Mouse (Mus musculus): ENCODE measurements around the gene Nemp2. TPM values are rescaled to one million over a fixed set of nuclear protein-coding genes. Genes with fewer than 3 reads are reported as not detected.

Nemp2 gene
- polyA plus RNA-seq, 1 experiment from 2014 or later: 11.2 TPM

DNA sequence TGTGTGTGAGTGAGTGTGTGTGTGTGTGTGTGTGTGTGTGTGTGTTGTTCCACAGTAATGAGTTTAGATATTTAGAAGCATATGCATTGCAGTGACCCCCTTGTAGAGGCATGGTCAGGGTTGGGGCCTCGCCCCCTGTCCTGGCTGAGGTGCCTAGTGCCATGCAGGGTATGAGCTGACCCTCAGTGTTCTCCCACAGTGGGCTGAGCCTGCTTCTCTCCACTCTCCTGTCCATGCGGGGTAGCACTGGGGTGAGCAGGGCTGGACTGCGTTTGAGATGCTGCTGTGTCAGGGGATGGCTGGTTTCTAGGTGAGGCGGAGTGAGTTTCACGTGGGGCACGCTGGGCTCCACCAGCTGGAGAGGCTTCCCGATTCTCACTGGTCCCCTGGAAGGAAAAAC is 27.7 kb downstream of the Nemp2 start:
- Histone ChIP-seq H3K4me3 (ENCODE audit: low read depth, low read length) (no peak overlapping the region), H3K9me3 (replicated peaks; ENCODE audit: control insufficient read depth, low read length) (no peaks in the 10 kb centered on the region), H3K27me3 (ENCODE audit: control insufficient read depth, insufficient read depth, low read length) (no peaks in the 10 kb centered on the region), H3K9ac (replicated peaks; ENCODE audit: low read length) (no peak overlapping the region), H3K27ac (replicated peaks; ENCODE audit: low read depth, low read length) (no peak overlapping the region), H3K36me3 (replicated peaks; ENCODE audit: control insufficient read depth, insufficient read depth, low read depth, low read length) (no peaks in the 10 kb centered on the region), H3K4me1 (ENCODE audit: control insufficient read depth, insufficient read depth, low read length) (no peaks in the 10 kb centered on the region), H3K4me2 (ENCODE audit: low read depth, low read length) (no peak overlapping the region)
- ATAC-seq (replicated peaks; ENCODE audit: insufficient number of reproducible peaks, low FRiP score, low TSS enrichment, low read depth) (no peak; the same call in 1 of the 2 replicates), DNase-seq (ENCODE audit: low spot score) (no peak)
- WGBS: 89% methylated on average over 7 of the region's 7 CpGs

DNA sequence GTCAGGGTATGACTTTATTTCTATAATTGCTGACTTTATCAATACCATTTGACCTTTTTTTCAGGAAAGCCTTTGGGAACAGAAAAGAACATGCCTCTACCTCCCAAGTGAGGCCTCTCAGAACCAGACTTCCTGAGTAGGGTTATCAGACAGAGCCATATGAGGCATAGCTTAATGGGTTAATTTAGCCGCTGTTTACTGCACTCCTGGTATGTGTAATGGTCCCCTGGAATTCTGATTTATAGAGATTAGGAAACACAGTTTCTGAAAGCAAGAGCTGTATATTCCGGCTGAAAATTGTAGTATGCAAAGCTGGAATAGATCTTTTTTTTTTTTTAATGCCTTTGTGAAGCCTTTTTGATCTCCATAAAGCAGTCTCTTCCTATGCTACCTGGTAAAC is 29.8 kb downstream of the Nemp2 start:
- Histone ChIP-seq H3K4me1 (ENCODE audit: control insufficient read depth, insufficient read depth, low read length) (no peaks in the 10 kb centered on the region), H3K4me2 (ENCODE audit: low read depth, low read length) (no peak overlapping the region), H3K27me3 (ENCODE audit: control insufficient read depth, insufficient read depth, low read length) (no peaks in the 10 kb centered on the region), H3K36me3 (replicated peaks; ENCODE audit: control insufficient read depth, insufficient read depth, low read depth, low read length) (no peaks in the 10 kb centered on the region), H3K9me3 (replicated peaks; ENCODE audit: control insufficient read depth, low read length) (no peaks in the 10 kb centered on the region), H3K27ac (replicated peaks; ENCODE audit: low read depth, low read length) (no peak overlapping the region), H3K4me3 (ENCODE audit: low read depth, low read length) (no peak overlapping the region), H3K9ac (replicated peaks; ENCODE audit: low read length) (no peak overlapping the region)
- ATAC-seq (replicated peaks; ENCODE audit: insufficient number of reproducible peaks, low FRiP score, low TSS enrichment, low read depth) (no peak), DNase-seq (ENCODE audit: low spot score) (no peak)
- WGBS: 70% methylated on average over 2 of the region's 2 CpGs

DNA sequence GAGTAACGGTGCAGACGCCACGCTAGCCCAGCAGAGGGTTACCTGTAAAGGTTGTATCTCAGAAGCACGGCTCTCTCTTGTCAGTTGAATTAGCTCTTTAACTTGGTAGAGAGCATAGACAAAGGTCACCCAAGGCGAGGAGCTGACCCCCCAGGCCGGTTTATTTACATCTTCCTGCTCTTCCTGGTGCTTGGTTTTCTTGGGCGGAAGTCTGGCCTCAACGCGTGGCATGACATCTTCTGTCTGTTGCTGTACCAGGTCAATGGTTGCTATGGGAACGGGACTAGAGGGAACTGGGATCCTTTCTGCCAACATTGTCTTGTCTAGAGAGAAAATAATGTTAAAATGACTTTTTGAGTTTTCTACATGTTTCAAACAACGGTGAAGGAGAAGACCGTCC is 30.3 kb downstream of the Nemp2 start:
- H3K27me3 ChIP-seq (ENCODE audit: control insufficient read depth, insufficient read depth, low read length): no peaks in the 10 kb centered on the region
- no peak overlapping the region for H3K9ac ChIP-seq (replicated peaks; ENCODE audit: low read length)
- H3K4me3 ChIP-seq (ENCODE audit: low read depth, low read length): no peak overlapping the region
- WGBS: 82% methylated on average over 12 of the region's 12 CpGs
- ATAC-seq (replicated peaks; ENCODE audit: insufficient number of reproducible peaks, low FRiP score, low TSS enrichment, low read depth) (no peak), DNase-seq (ENCODE audit: low spot score) (no peak)
- H3K9me3 ChIP-seq (replicated peaks; ENCODE audit: control insufficient read depth, low read length): no peaks in the 10 kb centered on the region
- H3K36me3 ChIP-seq (replicated peaks; ENCODE audit: control insufficient read depth, insufficient read depth, low read depth, low read length): no peaks in the 10 kb centered on the region
- no peaks in the 10 kb centered on the region for H3K4me1 ChIP-seq (ENCODE audit: control insufficient read depth, insufficient read depth, low read length)
- no peak overlapping the region for H3K27ac ChIP-seq (replicated peaks; ENCODE audit: low read depth, low read length)
- no peak overlapping the region for H3K4me2 ChIP-seq (ENCODE audit: low read depth, low read length)

DNA sequence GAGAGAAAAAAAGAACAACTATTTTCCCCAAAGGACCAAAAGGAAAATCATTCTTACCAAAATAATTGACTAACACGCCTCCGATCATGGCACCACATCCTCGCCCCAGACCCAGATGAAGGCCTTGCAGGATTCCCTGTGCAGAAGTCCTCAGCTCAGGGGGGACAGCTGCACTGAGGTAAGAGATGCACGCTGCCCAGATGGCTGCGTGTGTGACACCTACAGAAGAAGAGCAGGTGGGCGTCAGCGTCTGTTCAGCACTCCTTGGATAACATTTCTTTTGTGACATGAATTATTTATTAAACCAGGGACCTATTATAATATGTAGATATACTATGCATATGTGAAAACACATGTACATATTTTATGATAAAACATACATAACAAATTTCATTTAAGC is 32.7 kb downstream of the Nemp2 start:
- Histone ChIP-seq H3K9me3 (replicated peaks; ENCODE audit: control insufficient read depth, low read length) (no peaks in the 10 kb centered on the region), H3K36me3 (replicated peaks; ENCODE audit: control insufficient read depth, insufficient read depth, low read depth, low read length) (no peaks in the 10 kb centered on the region), H3K9ac (replicated peaks; ENCODE audit: low read length) (no peak overlapping the region), H3K4me3 (ENCODE audit: low read depth, low read length) (no peak overlapping the region), H3K4me1 (ENCODE audit: control insufficient read depth, insufficient read depth, low read length) (no peaks in the 10 kb centered on the region), H3K27me3 (ENCODE audit: control insufficient read depth, insufficient read depth, low read length) (no peaks in the 10 kb centered on the region), H3K27ac (replicated peaks; ENCODE audit: low read depth, low read length) (no peak overlapping the region), H3K4me2 (ENCODE audit: low read depth, low read length) (no peak overlapping the region)
- 92% methylated on average over 7 of the region's 7 CpGs for WGBS
- no peak for DNase-seq (ENCODE audit: low spot score)
- no peak for ATAC-seq (replicated peaks; ENCODE audit: insufficient number of reproducible peaks, low FRiP score, low TSS enrichment, low read depth)

GRCm38 (mm10) chr1:52668743-52669323 is 38.3 kb downstream of the Nemp2 start:
- Histone ChIP-seq H3K4me3 (ENCODE audit: low read depth, low read length) (no peak overlapping the region), H3K27ac (replicated peaks; ENCODE audit: low read depth, low read length) (no peak overlapping the region), H3K9me3 (replicated peaks; ENCODE audit: control insufficient read depth, low read length) (no peaks in the 10 kb centered on the region), H3K4me2 (ENCODE audit: low read depth, low read length) (no peak overlapping the region), H3K27me3 (ENCODE audit: control insufficient read depth, insufficient read depth, low read length) (no peaks in the 10 kb centered on the region), H3K4me1 (ENCODE audit: control insufficient read depth, insufficient read depth, low read length) (no peaks in the 10 kb centered on the region), H3K36me3 (replicated peaks; ENCODE audit: control insufficient read depth, insufficient read depth, low read depth, low read length) (no peaks in the 10 kb centered on the region), H3K9ac (replicated peaks; ENCODE audit: low read length) (no peak overlapping the region)
- ATAC-seq (replicated peaks; ENCODE audit: insufficient number of reproducible peaks, low FRiP score, low TSS enrichment, low read depth) (no peak), DNase-seq (ENCODE audit: low spot score) (no peak)
- WGBS: 51% methylated on average over 7 of the region's 7 CpGs

GRCm38 (mm10) chr1:52669931-52670330 is 39.4 kb downstream of the Nemp2 start:
- 92% methylated on average over 1 of the region's 1 CpGs for WGBS
- no peaks in the 10 kb centered on the region for H3K9me3 ChIP-seq (replicated peaks; ENCODE audit: control insufficient read depth, low read length)

GRCm38 (mm10) chr1:52675561-52676551 is 45.4 kb downstream of the Nemp2 start:
- no peak for ATAC-seq (replicated peaks; ENCODE audit: insufficient number of reproducible peaks, low FRiP score, low TSS enrichment, low read depth)
- Histone ChIP-seq H3K36me3 (replicated peaks; ENCODE audit: control insufficient read depth, insufficient read depth, low read depth, low read length) (no peaks in the 10 kb centered on the region), H3K9ac (replicated peaks; ENCODE audit: low read length) (no peak overlapping the region), H3K9me3 (replicated peaks; ENCODE audit: control insufficient read depth, low read length) (no peaks in the 10 kb centered on the region), H3K4me3 (ENCODE audit: low read depth, low read length) (no peak overlapping the region), H3K27ac (replicated peaks; ENCODE audit: low read depth, low read length) (no peak overlapping the region), H3K4me1 (ENCODE audit: control insufficient read depth, insufficient read depth, low read length) (no peaks in the 10 kb centered on the region), H3K27me3 (ENCODE audit: control insufficient read depth, insufficient read depth, low read length) (no peaks in the 10 kb centered on the region), H3K4me2 (ENCODE audit: low read depth, low read length) (no peak overlapping the region)
- no peak for DNase-seq (ENCODE audit: low spot score)
- WGBS: 67% methylated on average over 7 of the region's 7 CpGs

More at GRCm38 (mm10) chr1:52669931-52670330, 39.4 kb downstream of the Nemp2 start:
- Histone ChIP-seq H3K27me3 (ENCODE audit: control insufficient read depth, insufficient read depth, low read length) (no peaks in the 10 kb centered on the region), H3K4me3 (ENCODE audit: low read depth, low read length) (no peak overlapping the region), H3K4me2 (ENCODE audit: low read depth, low read length) (no peak overlapping the region), H3K27ac (replicated peaks; ENCODE audit: low read depth, low read length) (no peak overlapping the region), H3K36me3 (replicated peaks; ENCODE audit: control insufficient read depth, insufficient read depth, low read depth, low read length) (no peaks in the 10 kb centered on the region), H3K9ac (replicated peaks; ENCODE audit: low read length) (no peak overlapping the region), H3K4me1 (ENCODE audit: control insufficient read depth, insufficient read depth, low read length) (no peaks in the 10 kb centered on the region)
- ATAC-seq (replicated peaks; ENCODE audit: insufficient number of reproducible peaks, low FRiP score, low TSS enrichment, low read depth) (no peak), DNase-seq (ENCODE audit: low spot score) (no peak)

DNA sequence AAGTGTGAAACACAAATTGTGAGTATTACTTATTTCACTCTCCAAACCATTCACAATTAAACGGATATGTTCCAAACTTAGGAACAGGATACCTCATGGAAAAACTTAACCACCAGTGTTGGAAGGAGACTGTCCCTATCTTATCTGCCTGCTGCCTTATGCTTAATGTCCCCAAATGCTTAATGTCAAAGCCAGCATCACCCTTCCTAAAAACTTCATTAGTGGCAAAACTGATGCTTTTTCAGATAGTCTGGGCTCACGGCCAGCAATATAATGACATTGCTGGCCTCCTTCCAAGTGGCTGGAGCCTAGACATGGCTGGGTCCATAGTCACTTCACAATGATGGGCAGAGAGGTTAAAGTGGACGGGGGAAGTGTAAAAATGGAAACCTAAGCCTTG is 46.1 kb downstream of the Nemp2 start:
- Histone ChIP-seq H3K4me3 (ENCODE audit: low read depth, low read length) (no peak overlapping the region), H3K9me3 (replicated peaks; ENCODE audit: control insufficient read depth, low read length) (no peaks in the 10 kb centered on the region), H3K9ac (replicated peaks; ENCODE audit: low read length) (no peak overlapping the region), H3K27me3 (ENCODE audit: control insufficient read depth, insufficient read depth, low read length) (no peaks in the 10 kb centered on the region), H3K4me1 (ENCODE audit: control insufficient read depth, insufficient read depth, low read length) (no peaks in the 10 kb centered on the region), H3K27ac (replicated peaks; ENCODE audit: low read depth, low read length) (no peak overlapping the region), H3K4me2 (ENCODE audit: low read depth, low read length) (no peak overlapping the region), H3K36me3 (replicated peaks; ENCODE audit: control insufficient read depth, insufficient read depth, low read depth, low read length) (no peaks in the 10 kb centered on the region)
- ATAC-seq (replicated peaks; ENCODE audit: insufficient number of reproducible peaks, low FRiP score, low TSS enrichment, low read depth) (no peak), DNase-seq (ENCODE audit: low spot score) (no peak)
- WGBS: 77% methylated on average over 3 of the region's 3 CpGs
